Mouse (Mus musculus) splenic B cell, adult 2 months (primary cell): ENCODE results near the gene Relt.

ENCODE experiments used
- DNase-seq: peaks from one replicate; pipeline ENCODE4 v3.0.0-alpha.2; 2011; ENCODE audit warnings: low read depth, low spot score
- H3K27me3 ChIP-seq: 2 replicates; pipeline ENCODE4 v1.6.1; 2012; ENCODE audit warnings: mild to moderate bottlenecking, low read length, moderate library complexity, mixed read lengths; ENCODE audit not compliant: control insufficient read depth, poor library complexity, insufficient read depth, severe bottlenecking
- H3K36me3 ChIP-seq: 2 replicates; pipeline ENCODE4 v1.6.1; 2012; ENCODE audit warnings: mild to moderate bottlenecking, low read length, moderate library complexity, mixed read lengths; ENCODE audit not compliant: control insufficient read depth, poor library complexity, insufficient read depth, severe bottlenecking

Relt gene

DNA sequence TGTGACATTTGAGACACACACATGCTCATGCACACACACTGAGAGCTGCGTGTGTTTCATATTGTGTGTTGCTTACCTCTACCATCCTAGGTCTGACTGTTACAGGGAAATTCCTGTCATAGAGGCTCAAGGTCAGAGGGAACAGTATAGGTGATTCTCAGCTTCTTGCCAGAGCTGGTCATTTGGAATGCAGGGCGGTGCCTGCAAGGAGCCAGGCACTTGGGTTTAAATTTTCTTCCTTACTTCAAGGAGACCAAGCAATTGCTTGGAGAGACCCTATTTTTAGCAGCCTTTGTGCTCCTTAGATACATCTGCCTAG, 45.8 kb downstream of the Relt start:
- no peaks in the 10 kb centered on the region for H3K27me3 ChIP-seq
- 0 out of 2 replicates have a peak, but pooled peaks cover 2% of the 10 kb centered on the region for H3K36me3 ChIP-seq
- DNase-seq: no peak

DNA sequence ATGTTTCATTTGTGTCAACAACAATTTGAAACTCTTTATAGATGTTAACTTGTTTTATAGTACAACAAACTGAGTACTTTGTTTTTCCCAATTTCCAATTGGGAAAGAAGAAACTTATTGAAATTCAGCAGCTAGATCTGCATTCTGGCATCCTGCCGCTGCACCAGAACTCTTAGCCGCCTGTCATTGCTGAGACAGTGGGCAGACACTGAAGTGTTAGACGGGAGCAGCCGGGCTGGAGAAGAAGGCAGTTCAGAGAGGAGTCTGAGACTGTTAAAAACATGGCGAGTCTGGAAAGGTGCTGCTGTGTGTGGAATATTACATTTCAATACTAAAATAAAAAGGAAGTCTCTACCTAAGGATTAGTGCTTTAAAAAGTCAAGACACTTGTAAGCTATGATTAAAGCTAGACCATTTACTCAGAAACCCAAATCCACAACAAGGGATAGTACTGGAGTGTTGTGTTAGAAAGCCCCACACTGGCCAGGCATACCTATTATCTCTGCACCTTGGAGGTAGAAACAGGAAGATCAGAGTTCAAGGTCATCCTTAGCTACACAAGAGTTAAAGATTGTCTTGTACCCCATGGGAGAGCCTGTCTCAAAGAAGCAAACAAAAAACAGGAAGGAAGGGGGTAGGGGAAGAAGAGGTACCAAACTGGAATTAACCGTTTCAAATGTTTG, 46.3 kb downstream of the Relt start:
- Histone ChIP-seq H3K36me3 (0 out of 2 replicates have a peak, but pooled peaks cover 2% of the 10 kb centered on the region), H3K27me3 (no peaks in the 10 kb centered on the region)
- peak; percentile 14 for DNase-seq

DNA sequence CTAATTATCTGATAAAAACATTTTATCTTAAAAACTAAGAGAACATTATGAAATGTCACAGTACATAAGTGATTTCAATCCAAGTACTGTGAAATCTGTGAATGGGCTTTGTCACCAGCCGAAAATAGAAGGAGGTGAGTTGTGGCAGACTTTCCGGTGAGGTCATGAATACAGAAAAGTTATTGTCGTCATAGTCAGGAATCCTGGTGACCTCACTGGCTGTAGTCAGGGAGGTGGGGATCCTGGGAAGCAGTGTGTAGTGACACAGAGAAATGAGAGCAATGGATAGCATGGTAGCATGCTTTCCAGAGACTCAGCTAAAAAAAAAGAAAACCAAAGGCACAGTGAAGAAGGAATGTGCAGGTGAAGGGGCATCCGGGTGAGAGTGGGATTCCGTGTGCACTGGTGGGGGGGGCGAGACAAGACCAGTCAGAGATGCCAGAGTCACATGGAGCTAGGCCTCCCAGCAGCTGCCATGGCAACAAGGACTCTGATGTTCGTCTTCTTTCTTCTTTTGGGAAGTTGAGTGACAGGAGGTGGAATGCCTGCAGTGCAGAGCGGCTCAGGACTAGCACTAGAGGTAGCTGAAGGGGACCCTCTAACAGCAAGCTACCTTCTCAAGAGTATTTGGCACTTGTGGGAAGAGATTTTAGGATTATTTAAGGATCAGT, 47.2 kb downstream of the Relt start:
- Histone ChIP-seq H3K27me3 (no peaks in the 10 kb centered on the region), H3K36me3 (0 out of 2 replicates have a peak, but pooled peaks cover 2% of the 10 kb centered on the region)
- no peak for DNase-seq

DNA sequence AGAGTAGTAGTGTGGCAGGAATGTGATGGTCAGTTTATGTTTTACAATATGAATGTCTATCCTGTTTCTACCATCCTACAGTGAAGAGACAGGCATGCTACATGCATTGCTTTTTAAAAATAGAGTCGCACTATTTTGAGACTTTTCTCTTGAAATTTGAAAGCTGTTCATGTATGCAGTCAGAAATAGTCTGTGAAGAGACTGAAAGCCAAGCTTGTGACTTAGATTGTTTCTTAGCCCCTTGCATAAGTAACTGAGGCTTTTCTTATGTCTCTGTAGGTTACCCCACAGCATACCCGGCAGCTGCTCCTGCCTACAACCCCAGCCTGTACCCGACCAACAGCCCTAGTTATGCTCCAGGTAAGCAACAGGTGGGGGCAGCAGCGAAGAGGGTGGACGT, 50.6 kb downstream of the Relt start:
- Histone ChIP-seq H3K36me3 (0 out of 2 replicates have a peak, but pooled peaks cover 2% of the 10 kb centered on the region), H3K27me3 (no peaks in the 10 kb centered on the region)
- no peak for DNase-seq

GRCm38 (mm10) chr7:100811912-100812311, 51.3 kb downstream of the Relt start:
- DNase-seq: no peak
- H3K36me3 ChIP-seq: 0 out of 2 replicates have a peak, but pooled peaks cover 2% of the 10 kb centered on the region
- no peaks in the 10 kb centered on the region for H3K27me3 ChIP-seq

DNA sequence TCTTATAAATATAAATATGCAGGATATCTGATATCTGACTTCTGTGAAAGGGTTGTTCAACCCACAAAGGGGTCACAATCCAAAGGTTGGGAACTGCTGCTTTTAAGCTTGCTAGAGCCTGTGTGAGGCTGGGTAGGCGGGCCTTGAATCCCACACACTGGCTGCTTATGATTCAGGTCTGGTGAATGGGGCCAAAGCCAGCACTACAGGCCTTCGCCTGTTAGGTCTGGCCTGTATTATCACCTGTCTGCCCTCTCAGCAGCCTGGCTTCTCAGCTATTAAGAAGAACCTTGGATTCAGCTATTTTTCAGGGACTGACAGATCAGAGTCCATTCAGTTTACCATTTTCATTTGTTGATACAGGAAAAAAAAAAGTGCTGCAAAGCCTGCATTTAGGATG, 57.9 kb downstream of the Relt start:
- DNase-seq: no peak
- Histone ChIP-seq H3K27me3 (no peaks in the 10 kb centered on the region), H3K36me3 (no peaks in the 10 kb centered on the region)

DNA sequence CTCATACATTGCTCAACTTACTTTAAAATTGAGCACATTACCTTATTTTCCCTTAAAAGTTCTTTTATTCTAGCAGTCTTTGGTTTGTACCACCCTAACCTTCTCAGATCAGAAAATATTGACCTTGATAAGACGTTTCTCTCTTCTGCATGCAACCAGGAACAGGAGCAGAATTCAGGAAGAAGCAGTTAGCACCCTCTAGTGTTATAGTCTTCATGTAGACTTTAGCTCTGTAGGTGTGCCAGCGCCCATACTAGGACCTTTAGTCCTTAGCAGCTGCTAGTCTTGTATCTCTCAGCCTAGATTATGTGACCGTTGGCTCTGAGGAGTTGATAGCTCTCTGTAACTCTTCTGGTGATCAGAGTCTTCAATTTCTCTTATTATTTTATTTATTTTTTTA, 64.4 kb downstream of the Relt start:
- Histone ChIP-seq H3K36me3 (no peaks in the 10 kb centered on the region), H3K27me3 (no peaks in the 10 kb centered on the region)
- DNase-seq: peak; percentile 43
